In the genomic region with DNA sequence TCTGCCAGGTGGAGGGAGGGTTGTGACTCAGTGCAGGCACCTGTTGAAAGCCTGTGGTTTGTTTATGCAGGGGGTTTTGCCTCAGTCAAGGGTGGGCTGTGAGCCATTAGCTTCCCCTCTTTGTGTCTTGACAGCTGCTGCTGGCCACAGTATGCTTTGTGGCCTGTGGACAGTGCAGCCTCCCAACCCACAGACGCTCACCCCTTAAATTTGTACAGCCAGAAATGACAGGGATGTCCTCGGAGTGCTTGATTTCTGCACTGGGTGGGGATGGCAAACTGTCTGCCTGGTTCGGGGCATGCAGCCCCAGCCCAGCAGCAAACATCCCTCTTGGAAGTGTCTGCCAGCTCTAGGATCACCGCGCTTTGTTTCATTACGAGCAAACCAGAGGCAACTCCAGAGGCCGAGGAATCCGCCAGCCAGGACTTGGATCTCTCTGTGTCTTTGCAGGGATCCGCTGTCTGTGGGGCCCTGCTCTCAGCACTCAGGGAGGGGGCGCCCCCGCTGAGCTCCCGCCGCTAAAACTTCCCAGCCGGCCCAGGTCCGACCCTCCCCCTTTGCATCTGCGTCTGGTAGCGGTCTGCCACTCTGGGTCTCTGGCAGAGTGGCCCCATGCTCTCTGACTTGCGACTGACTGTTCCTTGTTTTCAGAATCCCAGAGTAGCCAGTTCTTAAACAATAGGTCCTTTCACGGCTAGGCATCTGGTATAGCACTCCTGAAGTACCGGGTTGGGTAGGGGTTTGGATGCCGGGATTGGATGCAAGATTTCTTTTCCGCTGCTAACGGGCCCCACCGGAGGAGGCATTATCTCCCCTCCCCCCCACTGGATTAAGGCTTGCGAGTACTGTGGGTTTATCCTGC, we compare ENCODE assay signal across 12 mouse cellular contexts. TPM values are rescaled to one million over a fixed set of nuclear protein-coding genes. Genes with fewer than 3 reads are reported as not detected.
DNase-seq lines count a peak whose midpoint lies in the region; ATAC-seq and TF ChIP-seq lines count a peak whose summit lies in the region.
"Not testable (repeated sequence)": the region's sequence is repeated elsewhere in the genome, so short reads cannot be mapped to it uniquely, and the experiment has no call there.
"Had no signal": no experiment of that assay in that cellular context is flagged by ENCODE, and none has a peak within 500 bp of the region (broad histone marks: within the 10 kb centered on the region; RNA-seq: fewer than 3 reads in every experiment).

A gene (plus strand): TSS at position 207 of the 862 bp plus-strand sequence.

- not testable (repeated sequence) for H3K9ac ChIP-seq in embryonic facial prominence, embryonic 11.5 days (replicated peaks; ENCODE audit: low read length); forebrain, embryonic 13.5 days; heart, embryonic 13.5 days; hindbrain, embryonic 13.5 days; intestine, postnatal 0 days (ENCODE audit: low read depth, low read length); limb, embryonic 14.5 days (ENCODE audit: low read depth, low read length, severe bottlenecking); midbrain, embryonic 13.5 days (replicated peaks); neural tube, embryonic 14.5 days (replicated peaks; ENCODE audit: low read depth, low read length)

- not testable (repeated sequence) for H3K4me3 ChIP-seq in embryonic facial prominence, embryonic 11.5 days (ENCODE audit: low read depth, low read length); forebrain, embryonic 13.5 days; heart, embryonic 13.5 days; hindbrain, embryonic 13.5 days; intestine, postnatal 0 days (ENCODE audit: low read depth, low read length); limb, embryonic 14.5 days (replicated peaks; ENCODE audit: low read length); midbrain, embryonic 13.5 days (replicated peaks); neural tube, embryonic 14.5 days (ENCODE audit: low read depth, low read length)

- H3K4me2 ChIP-seq in embryonic facial prominence, embryonic 11.5 days (ENCODE audit: low read depth, low read length); forebrain, embryonic 13.5 days; heart, embryonic 13.5 days; hindbrain, embryonic 13.5 days; intestine, postnatal 0 days (replicated peaks; ENCODE audit: low read depth); limb, embryonic 14.5 days (replicated peaks; ENCODE audit: low read depth, low read length, severe bottlenecking); midbrain, embryonic 13.5 days (replicated peaks); neural tube, embryonic 14.5 days (ENCODE audit: low read depth, low read length): not testable (repeated sequence)

- not testable (repeated sequence) for TF ChIP-seq CTCF in intestine, postnatal 0 days (IDR thresholded peaks at IDR 0.05; ENCODE audit: low read depth)

- not testable (repeated sequence) for H3K36me3 ChIP-seq in embryonic facial prominence, embryonic 11.5 days (replicated peaks; ENCODE audit: control insufficient read depth, insufficient read depth, low read depth, low read length); forebrain, embryonic 13.5 days (ENCODE audit: poor library complexity, severe bottlenecking); heart, embryonic 13.5 days; hindbrain, embryonic 13.5 days; intestine, postnatal 0 days (ENCODE audit: control insufficient read depth, insufficient read depth); limb, embryonic 14.5 days (ENCODE audit: control insufficient read depth, insufficient read depth, low read length); midbrain, embryonic 13.5 days; neural tube, embryonic 14.5 days (ENCODE audit: control insufficient read depth, insufficient read depth, low read length)

- no CpG with 5 or more reads among the region's 25 CpGs for WGBS in embryonic facial prominence, embryonic 11.5 days
- no CpG with 5 or more reads among the region's 25 CpGs for WGBS in forebrain, embryonic 13.5 days
- no CpG with 5 or more reads among the region's 25 CpGs for WGBS in heart, embryonic 13.5 days
- WGBS in hindbrain, embryonic 13.5 days: no CpG with 5 or more reads among the region's 25 CpGs
- no CpG with 5 or more reads among the region's 25 CpGs for WGBS in intestine, postnatal 0 days
- WGBS in limb, embryonic 14.5 days: no CpG with 5 or more reads among the region's 25 CpGs
- WGBS in midbrain, embryonic 13.5 days: no CpG with 5 or more reads among the region's 25 CpGs
- WGBS in neural tube, embryonic 14.5 days: no CpG with 5 or more reads among the region's 25 CpGs

- H3K9me3 ChIP-seq in embryonic facial prominence, embryonic 11.5 days (replicated peaks; ENCODE audit: control insufficient read depth, low read length); forebrain, embryonic 13.5 days (replicated peaks); heart, embryonic 13.5 days; hindbrain, embryonic 13.5 days; intestine, postnatal 0 days (ENCODE audit: control insufficient read depth); limb, embryonic 14.5 days (ENCODE audit: control insufficient read depth, low read length); midbrain, embryonic 13.5 days; neural tube, embryonic 14.5 days (ENCODE audit: control insufficient read depth, low read length): not testable (repeated sequence)

- H3K27ac ChIP-seq in embryonic facial prominence, embryonic 11.5 days (replicated peaks; ENCODE audit: low read depth, low read length); forebrain, embryonic 13.5 days; heart, embryonic 13.5 days (replicated peaks); hindbrain, embryonic 13.5 days; intestine, postnatal 0 days (ENCODE audit: low read depth, low read length); limb, embryonic 14.5 days (replicated peaks; ENCODE audit: low read depth, low read length); midbrain, embryonic 13.5 days; neural tube, embryonic 14.5 days (ENCODE audit: low read depth, low read length): not testable (repeated sequence)

- H3K27me3 ChIP-seq in embryonic facial prominence, embryonic 11.5 days (ENCODE audit: control insufficient read depth, insufficient read depth, low read length); forebrain, embryonic 13.5 days; heart, embryonic 13.5 days (replicated peaks); hindbrain, embryonic 13.5 days; intestine, postnatal 0 days (replicated peaks; ENCODE audit: control insufficient read depth, insufficient read depth, low read length); limb, embryonic 14.5 days (ENCODE audit: control insufficient read depth, insufficient read depth, low read length); midbrain, embryonic 13.5 days; neural tube, embryonic 14.5 days (ENCODE audit: control insufficient read depth, insufficient read depth, low read length): not testable (repeated sequence)

- not testable (repeated sequence) for H3K4me1 ChIP-seq in embryonic facial prominence, embryonic 11.5 days (ENCODE audit: control insufficient read depth, insufficient read depth, low read length); forebrain, embryonic 13.5 days; heart, embryonic 13.5 days; hindbrain, embryonic 13.5 days (replicated peaks); intestine, postnatal 0 days (replicated peaks; ENCODE audit: control insufficient read depth, insufficient read depth, low read length); limb, embryonic 14.5 days (ENCODE audit: control insufficient read depth, insufficient read depth, low read length); midbrain, embryonic 13.5 days (replicated peaks); neural tube, embryonic 14.5 days (ENCODE audit: control insufficient read depth, insufficient read depth, low read length)

- ATAC-seq in embryonic facial prominence, embryonic 11.5 days (replicated peaks; ENCODE audit: insufficient number of reproducible peaks, low FRiP score, low TSS enrichment, low read depth): peak; percentile 87
- peak; percentile 88 for ATAC-seq in forebrain, embryonic 13.5 days
- 0 out of 2 replicates have a peak, but pooled peaks have one; percentile 19 for ATAC-seq in heart, embryonic 13.5 days (ENCODE audit: extremely low read depth, insufficient number of reproducible peaks, low FRiP score, low TSS enrichment)
- peak; percentile 88 for ATAC-seq in hindbrain, embryonic 13.5 days (ENCODE audit: low FRiP score)
- ATAC-seq in intestine, postnatal 0 days: peak; percentile 66
- peak; percentile 93 for ATAC-seq in limb, embryonic 14.5 days (ENCODE audit: low FRiP score, low read depth)
- peak; percentile 96 for ATAC-seq in midbrain, embryonic 13.5 days
- ATAC-seq in neural tube, embryonic 14.5 days (ENCODE audit: low read depth): peak; percentile 95

- TF ChIP-seq POLR2A in limb, embryonic 14.5 days (IDR thresholded peaks at IDR 0.05; ENCODE audit: borderline replicate concordance, extremely low read depth, insufficient read depth, insufficient read length): not testable (repeated sequence)

- not testable (repeated sequence) for DNase-seq in embryonic facial prominence, embryonic 11.5 days (ENCODE audit: low spot score); limb, embryonic 14.5 days (ENCODE audit: low spot score)

RNA-seq across cellular contexts. Expression of the gene that starts here (rescaled TPM):
- polyA plus RNA-seq in embryonic facial prominence, embryonic 11.5 days (2014; fragmentation: Nextera tagmentation; extraction: Ambion mirVana): 3.2 and 4.0 TPM in 2 replicates
- polyA plus RNA-seq in forebrain, embryonic 13.5 days (2015; fragmentation: Nextera tagmentation; extraction: Ambion mirVana): 4.6 and 4.7 TPM in 2 replicates
- polyA plus RNA-seq in heart, embryonic 13.5 days (2015; fragmentation: Nextera tagmentation; extraction: Ambion mirVana): 0.80 and 0.88 TPM in 2 replicates
- polyA plus RNA-seq in hindbrain, embryonic 13.5 days (2015; fragmentation: Nextera tagmentation; extraction: Ambion mirVana): 1.9 and 5.8 TPM in 2 replicates
- 0.24 and 0.87 TPM in 2 replicates for polyA plus RNA-seq in intestine, postnatal 0 days (2015; fragmentation: Nextera tagmentation; extraction: Ambion mirVana)
- 4.9 and 6.1 TPM in 2 replicates for polyA plus RNA-seq in limb, embryonic 14.5 days (2012; rRNA removed)
- 0.47 and 1.7 TPM in 2 replicates for polyA plus RNA-seq in limb, embryonic 14.5 days (2014; fragmentation: Nextera tagmentation; extraction: Ambion mirVana)
- polyA plus RNA-seq in midbrain, embryonic 13.5 days (2015; fragmentation: Nextera tagmentation; extraction: Ambion mirVana): 5.9 and 8.1 TPM in 2 replicates
- polyA plus RNA-seq in neural tube, embryonic 14.5 days (2014; fragmentation: Nextera tagmentation; extraction: Ambion mirVana): 1.4 and 4.8 TPM in 2 replicates
- polyA plus RNA-seq: adrenal gland, adult 2 months; erythroblast, embryonic 14.5 days; heart, embryonic 10.5 days; liver, embryonic 14.5 days had no signal

Comparison
In these comparisons a context has a peak if more than half of its experiments do, and no peak if none do; other contexts are left out.
1. Peak in ATAC-seq in heart, embryonic 13.5 days; RNA of the gene not detected or under 1 TPM.
2. Peak in ATAC-seq in intestine, postnatal 0 days; RNA of the gene not detected or under 1 TPM.
3. ATAC-seq: peak in every context shown above with its lines; median percentile 96 in midbrain, embryonic 13.5 days; 95 in neural tube, embryonic 14.5 days; 93 in limb, embryonic 14.5 days; 88 in forebrain, embryonic 13.5 days; 88 in hindbrain, embryonic 13.5 days; 87 in embryonic facial prominence, embryonic 11.5 days; 66 in intestine, postnatal 0 days; 19 in heart, embryonic 13.5 days.